Mouse (Mus musculus): ENCODE measurements around the gene Slc34a3.

- no peak for TF ChIP-seq HCFC1 (IDR thresholded peaks at IDR 0.05; ENCODE audit: borderline replicate concordance, insufficient read depth, low read length)
- no peak for TF ChIP-seq ZNF384 (IDR thresholded peaks at IDR 0.05; ENCODE audit: low read depth, low read length)
- TF ChIP-seq ZC3H11A (IDR thresholded peaks at IDR 0.05; ENCODE audit: borderline replicate concordance, low read depth, low read length) = no peak
- TF ChIP-seq CHD2 (IDR thresholded peaks at IDR 0.05; ENCODE audit: low read depth, low read length) = no peak
Observed at GRCm38 (mm10) chr2:25266720-25267119, 32.6 kb upstream of the Slc34a3 start.

Measured in ES-E14 (cell line).